Mouse (Mus musculus): ENCODE data around the gene Shisa5.

GRCm38 (mm10) chr9:109060898-109061295 is 22.5 kb downstream of the Shisa5 start:
- TF ChIP-seq POLR2A (IDR thresholded peaks at IDR 0.05; ENCODE audit: control insufficient read depth, low read depth, low read length) (no peak), CTCF (IDR thresholded peaks at IDR 0.05; ENCODE audit: control insufficient read depth, insufficient read depth, insufficient replicate concordance, low read depth, low read length) (no peak)

All from testis, adult 2 months (tissue).